Mouse (Mus musculus) limb, embryonic 13.5 days (tissue): ENCODE results near the gene Man2a2. TPM values are rescaled to one million over a fixed set of nuclear protein-coding genes. Genes with fewer than 3 reads are reported as not detected.
A peak's percentile ranks its signal among the peaks of the same experiment; 100 is the strongest.
"Not testable (repeated sequence)": the region's sequence is repeated elsewhere in the genome, so short reads cannot be mapped to it uniquely, and the experiment has no call there.

ENCODE experiments used
- ATAC-seq: fragments of 200-750 bp; cut with Nextera tagmentation; 2 replicates; pipeline ENCODE4 v1.8.0; 2017; ENCODE audit warnings: low read depth, moderate number of reproducible peaks, moderate TSS enrichment; ENCODE audit not compliant: low FRiP score
- H3K27ac ChIP-seq: fragments of 300-500 bp; sonication (generic); 2 replicates; pipeline ENCODE4 v1.5.1; 2015; ENCODE audit warnings: inconsistent platforms, mild to moderate bottlenecking, moderate library complexity
- H3K27me3 ChIP-seq: fragments of 300-500 bp; sonication (generic); 2 replicates; pipeline ENCODE4 v1.6.1; 2015; ENCODE audit warnings: mild to moderate bottlenecking, inconsistent platforms
- H3K36me3 ChIP-seq: fragments of 300-500 bp; sonication (generic); 2 replicates; pipeline ENCODE4 v1.6.1; 2015; ENCODE audit warnings: inconsistent platforms, mild to moderate bottlenecking, moderate library complexity
- H3K4me1 ChIP-seq: fragments of 300-500 bp; sonication (generic); 2 replicates; pipeline ENCODE4 v1.6.1; 2015; ENCODE audit warnings: inconsistent platforms
- H3K4me2 ChIP-seq: fragments of 300-500 bp; sonication (generic); replicated peaks from 2 replicates; pipeline ENCODE4 v1.6.1; 2015; ENCODE audit warnings: inconsistent platforms, mild to moderate bottlenecking, moderate library complexity
- H3K4me3 ChIP-seq: fragments of 300-500 bp; sonication (generic); 2 replicates; pipeline ENCODE4 v1.5.1; 2015; ENCODE audit warnings: moderate library complexity, mild to moderate bottlenecking, inconsistent platforms
- H3K9ac ChIP-seq: fragments of 300-500 bp; sonication (generic); 2 replicates; pipeline ENCODE4 v1.6.1; 2015; ENCODE audit warnings: mild to moderate bottlenecking, inconsistent platforms
- H3K9me3 ChIP-seq: fragments of 300-500 bp; sonication (generic); 2 replicates; pipeline ENCODE4 v1.6.1; 2016; ENCODE audit warnings: inconsistent platforms
- WGBS: fragments of 180-500 bp; shearing (Covaris S2); methylation state at CpG from one replicate; pipeline ENCODE4 v1.1.7; 2015; 5-methylcytosine and 5-hydroxymethylcytosine counted together
- polyA plus RNA-seq: library from polyadenylated mRNA; unstranded; fragments of >200 nt; fragmentation: Nextera tagmentation; extraction: Ambion mirVana; gene quantifications from 2 replicates; pipeline ENCODE4 v1.2.1, GENCODE M21; 2015

The Man2a2 gene
- polyA plus RNA-seq, 1 experiment from 2014 or later, result 24.4 TPM

DNA sequence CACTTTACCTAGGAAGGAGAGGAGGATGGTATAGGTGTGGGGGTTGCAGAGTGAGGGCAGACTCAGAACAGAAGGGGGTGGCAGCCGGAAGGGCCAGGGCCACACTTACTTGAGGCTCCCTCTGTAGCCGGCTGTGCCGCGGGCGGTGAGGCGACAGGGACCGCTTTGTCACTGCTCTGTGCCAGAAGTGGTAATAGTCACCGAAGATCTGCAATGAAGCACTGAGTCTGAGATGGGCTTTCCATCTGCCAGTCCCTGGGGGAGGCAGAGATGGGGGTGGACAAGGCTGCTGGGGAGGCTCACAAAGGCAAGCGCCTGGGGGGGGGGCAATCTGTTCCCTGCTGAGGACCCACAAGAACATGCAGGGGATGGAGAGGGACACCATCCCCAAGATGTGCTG lies 26.8 kb upstream of the Man2a2 start:
- H3K27ac ChIP-seq, result no peak overlapping the region
- ATAC-seq, result no peak
- H3K27me3 ChIP-seq, result no peaks in the 10 kb centered on the region
- 96% methylated on average over 9 of the region's 9 CpGs for WGBS
- peaks cover 49% of the 10 kb centered on the region for H3K36me3 ChIP-seq
- 0 out of 2 replicates have a peak overlapping the region, but pooled peaks have one; percentile 5 for H3K9ac ChIP-seq
- H3K4me2 ChIP-seq, result no peak overlapping the region
- H3K4me1 ChIP-seq, result peaks cover 32% of the 10 kb centered on the region
- H3K4me3 ChIP-seq, result no peak overlapping the region
- no peaks in the 10 kb centered on the region for H3K9me3 ChIP-seq

DNA sequence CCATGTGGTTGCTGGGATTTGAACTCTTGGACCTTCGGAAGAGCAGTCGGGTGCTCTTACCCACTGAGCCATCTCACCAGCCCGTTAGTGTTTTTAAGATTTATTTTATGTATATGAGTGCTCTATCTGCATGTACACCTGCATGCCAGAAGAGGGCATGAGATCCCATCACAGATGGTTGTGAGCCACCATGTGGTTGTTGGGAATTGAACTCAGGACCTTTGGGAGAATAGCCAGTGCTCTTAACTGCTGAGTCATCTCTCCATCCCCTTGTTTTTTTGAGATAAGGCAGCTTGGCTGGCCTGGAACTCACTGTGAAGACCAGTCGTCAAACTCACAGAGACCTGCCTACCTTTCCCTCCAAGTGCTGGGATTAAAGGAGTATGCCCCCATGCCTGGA lies 25.3 kb upstream of the Man2a2 start:
- H3K36me3 ChIP-seq, result peaks cover 65% of the 10 kb centered on the region
- not testable (repeated sequence) for H3K27me3 ChIP-seq, H3K9ac ChIP-seq, ATAC-seq, H3K4me2 ChIP-seq, H3K4me3 ChIP-seq, H3K9me3 ChIP-seq, H3K27ac ChIP-seq
- 90% methylated on average over 4 of the region's 4 CpGs for WGBS
- peaks cover 28% of the 10 kb centered on the region for H3K4me1 ChIP-seq

DNA sequence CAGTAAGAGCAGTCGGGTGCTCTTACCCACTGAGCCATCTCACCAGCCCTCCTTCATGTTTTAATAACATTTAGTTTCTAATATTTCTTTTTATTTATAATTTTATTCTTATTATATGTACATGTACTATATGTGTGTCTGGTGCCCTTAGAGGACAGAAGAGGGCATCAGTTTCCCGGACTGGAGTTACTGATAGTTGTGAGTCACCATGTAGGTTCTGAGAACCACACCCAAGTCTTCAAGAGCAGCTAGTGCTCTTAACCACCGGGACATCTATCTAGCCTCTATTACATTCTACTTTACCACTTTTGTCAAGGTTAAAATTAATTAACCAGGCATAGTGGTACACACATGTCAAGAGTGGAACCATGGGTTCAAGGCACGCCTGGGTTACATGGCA lies 23.4 kb upstream of the Man2a2 start:
- no peak for ATAC-seq
- H3K36me3 ChIP-seq, result peaks cover 83% of the 10 kb centered on the region

DNA sequence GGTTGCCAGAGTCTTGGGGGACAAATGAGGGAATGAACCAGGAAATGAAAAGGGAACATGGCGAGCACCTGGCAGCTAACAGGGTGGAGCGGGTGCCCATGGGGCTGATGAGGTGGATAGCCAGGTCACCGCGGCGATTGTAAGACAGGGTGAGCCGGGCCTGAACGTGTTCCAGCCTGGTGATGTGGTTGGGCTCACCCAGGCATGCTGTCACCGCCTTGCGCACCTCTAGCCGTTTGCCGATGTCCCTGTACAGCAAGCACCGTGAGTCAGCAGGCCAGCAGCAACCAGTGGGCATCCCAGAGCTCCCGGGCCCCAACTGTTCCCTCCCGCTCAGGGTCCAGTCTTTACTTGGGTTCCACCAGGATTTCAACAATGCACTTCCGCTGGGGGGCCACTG lies 20.9 kb upstream of the Man2a2 start:
- no peak for ATAC-seq
- WGBS, result 93% methylated on average over 15 of the region's 15 CpGs
- no peak overlapping the region for H3K9ac ChIP-seq

More for the DNA sequence above, 23.4 kb upstream of the Man2a2 start:
- H3K27me3 ChIP-seq, result no peaks in the 10 kb centered on the region
- WGBS, result 92% methylated on average over 4 of the region's 4 CpGs
- no peak overlapping the region for H3K4me2 ChIP-seq
- peaks cover 10% of the 10 kb centered on the region for H3K4me1 ChIP-seq
- no peak overlapping the region for H3K4me3 ChIP-seq
- H3K9me3 ChIP-seq, result no peaks in the 10 kb centered on the region
- H3K27ac ChIP-seq, result no peak overlapping the region
- H3K9ac ChIP-seq, result no peak overlapping the region

DNA sequence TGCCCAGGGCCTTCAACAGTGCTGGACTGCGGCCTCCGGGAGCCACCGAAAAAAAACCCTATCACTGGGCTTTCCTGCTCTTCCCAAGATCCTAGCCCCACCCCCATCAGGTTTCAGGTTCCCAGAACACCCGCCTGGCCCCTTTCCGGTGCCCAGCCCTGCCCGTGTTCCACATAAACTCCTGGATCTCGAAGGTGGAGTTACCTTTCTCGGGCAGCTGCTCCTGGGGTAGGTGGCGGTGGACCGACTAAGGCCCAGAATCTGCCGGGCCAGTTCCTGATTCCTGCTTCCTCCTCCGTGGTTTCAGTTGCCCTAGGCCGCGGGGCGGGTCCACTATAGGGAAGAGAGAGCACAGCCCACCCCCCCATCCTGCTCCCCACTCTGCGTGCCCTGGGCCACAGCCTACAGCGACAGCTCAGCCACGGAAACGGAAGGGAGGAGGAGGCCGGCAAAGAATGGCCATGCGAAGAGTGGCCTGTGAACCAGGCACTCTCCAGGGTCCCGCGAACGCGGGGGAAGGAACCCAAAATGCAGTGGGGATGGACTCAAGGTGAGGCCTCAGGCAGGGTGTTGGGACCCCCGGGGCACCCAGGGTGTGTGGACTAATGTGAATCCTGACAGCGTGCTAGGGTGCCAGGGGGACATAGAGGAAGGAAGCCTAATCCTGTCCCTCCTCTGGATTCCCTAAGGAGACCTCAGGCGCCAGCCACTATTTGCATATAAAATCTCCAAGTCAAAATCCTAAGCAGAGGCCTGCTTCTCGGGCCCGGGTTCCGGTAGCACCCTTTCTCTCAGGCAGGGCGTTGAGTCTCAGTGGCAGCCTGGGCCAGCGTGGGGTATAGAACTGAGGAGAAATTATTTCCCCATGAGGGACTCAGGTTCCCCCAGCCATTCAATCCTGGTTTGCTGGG lies 16.7 kb upstream of the Man2a2 start, which contains the start of gene Fes:
Gene Fes (minus strand): TSS at position 314 of the 911 bp plus-strand sequence.
- 6% methylated on average over 33 of the region's 33 CpGs for WGBS
- peak within 1 kb of the TSS; percentile 72 for H3K9ac ChIP-seq
- ATAC-seq, result peak; percentile 18

More for the DNA sequence above, 20.9 kb upstream of the Man2a2 start:
- Histone ChIP-seq H3K27me3 (no peaks in the 10 kb centered on the region), H3K4me3 (no peak overlapping the region), H3K27ac (no peak overlapping the region), H3K4me2 (no peak overlapping the region), H3K36me3 (peaks cover 75% of the 10 kb centered on the region), H3K4me1 (peaks cover 19% of the 10 kb centered on the region), H3K9me3 (no peaks in the 10 kb centered on the region)

DNA sequence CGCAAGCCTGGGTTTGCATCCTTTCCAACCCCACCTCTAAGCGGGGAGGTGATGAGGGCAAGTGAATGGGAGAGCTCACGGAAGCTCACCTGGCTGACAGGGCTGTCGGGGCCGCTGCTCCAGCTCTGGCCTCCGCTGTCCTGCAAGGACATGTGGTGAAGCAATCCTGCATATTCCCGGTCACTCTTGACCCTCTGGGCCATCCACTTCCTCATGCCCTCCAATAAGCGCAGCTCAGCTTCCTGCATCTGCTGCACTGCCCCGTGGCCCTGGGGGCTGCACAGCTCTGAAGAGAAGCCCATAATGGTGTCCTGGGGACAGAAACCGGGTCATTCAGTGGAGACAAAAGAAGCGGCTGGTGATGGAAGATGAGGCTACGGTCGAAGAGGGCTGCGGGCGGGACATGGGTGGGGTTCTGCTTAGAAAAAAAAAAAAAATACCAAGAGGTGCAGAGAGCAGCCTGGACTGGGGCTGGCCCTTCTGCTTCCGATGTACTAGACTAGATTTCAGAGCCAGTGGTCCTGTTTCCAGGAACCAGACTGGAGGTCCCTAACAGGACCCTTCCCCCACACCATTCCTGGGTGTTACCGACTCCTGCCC lies 16.0 kb upstream of the Man2a2 start:
- peaks cover 31% of the 10 kb centered on the region for H3K4me1 ChIP-seq
- peaks cover 42% of the 10 kb centered on the region for H3K36me3 ChIP-seq
- 40% methylated on average over 17 of the region's 17 CpGs for WGBS
- H3K9me3 ChIP-seq, result no peaks in the 10 kb centered on the region
- peaks cover 7% of the 10 kb centered on the region; the same call in 1 of the 2 replicates for H3K27me3 ChIP-seq
- H3K9ac ChIP-seq, result peak overlapping the region; percentile 72
- peak overlapping the region; percentile 64 for H3K27ac ChIP-seq
- peak overlapping the region; percentile 44 for H3K4me3 ChIP-seq
- H3K4me2 ChIP-seq, result peak overlapping the region; percentile 72
- peak; percentile 29; the same call in 1 of the 2 replicates for ATAC-seq

More for the DNA sequence above, 16.7 kb upstream of the Man2a2 start, which contains the start of gene Fes:
- peak within 1 kb of the TSS; percentile 64 for H3K27ac ChIP-seq
- no peaks in the 10 kb centered on the region for H3K9me3 ChIP-seq
- H3K4me3 ChIP-seq, result peak within 1 kb of the TSS; percentile 44
- H3K4me2 ChIP-seq, result peak within 1 kb of the TSS; percentile 72
- H3K36me3 ChIP-seq, result peaks cover 42% of the 10 kb centered on the region
- H3K27me3 ChIP-seq, result no peaks in the 10 kb centered on the region
- peaks cover 28% of the 10 kb centered on the region for H3K4me1 ChIP-seq

DNA sequence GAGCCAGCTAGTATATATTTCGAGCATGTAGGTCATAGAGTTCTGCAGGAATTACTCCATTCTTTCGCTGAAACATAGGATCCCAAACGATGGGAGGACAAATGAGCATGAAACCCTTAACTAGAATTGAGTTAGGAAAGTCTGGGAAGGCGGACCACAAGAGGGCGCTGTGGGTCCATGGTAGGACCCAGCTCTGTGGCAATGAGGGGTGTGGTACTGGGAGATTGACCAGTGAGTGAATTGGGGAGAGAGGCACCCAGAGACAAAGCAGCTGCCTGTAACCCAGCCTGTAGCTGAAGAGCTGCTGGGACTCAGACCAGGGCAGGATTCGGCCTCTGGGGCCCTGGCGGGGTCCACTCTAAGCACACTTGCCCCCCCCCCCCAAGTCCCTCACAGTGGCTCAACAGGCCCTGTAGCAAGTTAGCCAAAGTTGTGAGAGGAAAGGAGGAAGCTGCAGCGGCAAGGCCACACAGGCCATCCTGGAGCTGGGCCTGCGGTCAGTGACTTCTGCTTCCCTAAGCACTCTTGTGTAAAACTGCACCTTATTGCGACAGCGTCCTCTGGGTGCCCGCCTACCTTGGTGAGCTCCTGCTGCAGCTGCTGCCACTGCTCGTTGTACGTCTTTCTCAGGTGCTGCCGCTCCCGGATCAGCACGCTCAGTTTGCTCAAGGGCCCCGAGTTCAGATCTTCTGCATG lies 15.2 kb upstream of the Man2a2 start:
- peak; percentile 65 for ATAC-seq
- peak overlapping the region; percentile 72 for H3K9ac ChIP-seq
- H3K27me3 ChIP-seq, result peaks cover 7% of the 10 kb centered on the region; the same call in 1 of the 2 replicates
- no peaks in the 10 kb centered on the region for H3K9me3 ChIP-seq
- peak overlapping the region; percentile 72 for H3K4me2 ChIP-seq
- peaks cover 31% of the 10 kb centered on the region for H3K4me1 ChIP-seq
- H3K4me3 ChIP-seq, result peak overlapping the region; percentile 44
- peak overlapping the region; percentile 64; the same call in 1 of the 2 replicates for H3K27ac ChIP-seq
- WGBS, result 40% methylated on average over 18 of the region's 18 CpGs
- H3K36me3 ChIP-seq, result peaks cover 40% of the 10 kb centered on the region

DNA sequence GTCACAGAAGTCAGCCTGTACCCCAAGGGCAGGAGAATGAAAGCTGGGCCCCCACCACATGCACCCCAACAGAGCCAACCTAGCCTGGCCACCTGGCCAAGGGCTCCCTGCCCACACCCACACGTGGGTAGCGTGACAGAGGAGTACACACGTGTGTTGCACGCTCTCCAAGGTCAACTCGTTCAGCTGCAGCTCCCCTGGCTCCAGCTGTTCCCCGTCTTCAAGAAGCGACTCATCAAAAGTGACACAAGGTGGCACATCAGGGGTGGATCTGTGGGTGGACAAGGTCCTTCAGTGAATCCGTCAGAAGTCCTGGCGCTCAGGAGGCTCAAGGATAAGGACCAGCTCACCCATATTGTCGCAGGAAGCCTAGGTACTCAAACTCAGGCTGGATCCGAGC lies 11.7 kb upstream of the Man2a2 start:
- Histone ChIP-seq H3K36me3 (peaks cover 39% of the 10 kb centered on the region), H3K9me3 (no peaks in the 10 kb centered on the region), H3K9ac (no peak overlapping the region), H3K4me3 (no peak overlapping the region), H3K4me2 (no peak overlapping the region), H3K4me1 (peaks cover 20% of the 10 kb centered on the region), H3K27me3 (peaks cover 7% of the 10 kb centered on the region; the same call in 1 of the 2 replicates), H3K27ac (no peak overlapping the region)
- WGBS, result 76% methylated on average over 11 of the region's 11 CpGs
- ATAC-seq, result no peak

DNA sequence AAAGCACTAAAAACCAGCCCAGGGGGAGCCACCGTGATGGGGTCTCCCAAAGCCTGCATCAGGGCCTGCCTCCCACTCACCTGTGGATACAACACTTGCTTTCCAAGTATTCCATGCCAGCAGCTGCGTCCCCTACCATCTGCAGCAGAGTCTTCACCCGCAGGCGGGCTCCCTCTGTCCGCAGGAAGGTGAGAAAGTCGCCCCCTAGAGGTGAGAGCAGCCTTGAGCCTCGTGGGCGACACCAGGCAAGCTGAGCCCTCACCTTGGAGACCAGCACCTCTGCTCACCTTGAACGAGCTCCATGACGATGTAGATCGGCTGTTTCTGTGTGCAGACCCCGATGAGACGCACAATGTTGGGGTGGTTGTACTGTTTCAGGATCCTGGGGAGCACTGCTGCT lies 8.4 kb upstream of the Man2a2 start:
- H3K27ac ChIP-seq, result no peak overlapping the region
- H3K4me3 ChIP-seq, result no peak overlapping the region
- H3K4me1 ChIP-seq, result peaks cover 3% of the 10 kb centered on the region; the same call in 1 of the 2 replicates
- no peak overlapping the region for H3K9ac ChIP-seq
- H3K36me3 ChIP-seq, result peaks cover 39% of the 10 kb centered on the region
- peaks cover 7% of the 10 kb centered on the region; the same call in 1 of the 2 replicates for H3K27me3 ChIP-seq
- WGBS, result 62% methylated on average over 13 of the region's 13 CpGs
- no peaks in the 10 kb centered on the region for H3K9me3 ChIP-seq
- ATAC-seq, result no peak
- H3K4me2 ChIP-seq, result no peak overlapping the region

DNA sequence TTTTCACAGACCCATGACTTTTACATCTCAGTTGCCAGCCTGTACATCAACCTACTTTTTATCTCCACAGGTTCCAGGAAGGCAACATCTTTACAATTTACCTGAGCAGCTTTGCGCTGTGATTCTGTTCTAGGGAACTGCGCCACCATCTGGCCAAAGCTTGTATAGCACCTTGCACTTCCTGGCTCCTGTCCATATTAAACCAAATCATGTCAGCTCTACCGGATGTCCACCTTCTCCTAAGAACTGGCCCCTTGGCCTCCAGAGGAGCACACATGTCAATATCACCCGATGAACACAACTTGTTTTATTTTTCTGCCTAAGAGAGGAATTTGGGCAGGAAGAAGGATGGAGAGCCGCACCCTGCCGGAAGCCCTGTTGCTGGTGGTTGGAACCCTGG lies 6.3 kb upstream of the Man2a2 start:
- Histone ChIP-seq H3K9ac (no peak overlapping the region), H3K4me2 (no peak overlapping the region), H3K36me3 (peaks cover 30% of the 10 kb centered on the region), H3K27ac (no peak overlapping the region), H3K9me3 (no peaks in the 10 kb centered on the region), H3K27me3 (peaks cover 4% of the 10 kb centered on the region; the same call in 1 of the 2 replicates), H3K4me1 (0 out of 2 replicates have a peak, but pooled peaks cover under 1% of the 10 kb centered on the region), H3K4me3 (no peak overlapping the region)
- 37% methylated on average over 6 of the region's 6 CpGs for WGBS
- ATAC-seq, result no peak

DNA sequence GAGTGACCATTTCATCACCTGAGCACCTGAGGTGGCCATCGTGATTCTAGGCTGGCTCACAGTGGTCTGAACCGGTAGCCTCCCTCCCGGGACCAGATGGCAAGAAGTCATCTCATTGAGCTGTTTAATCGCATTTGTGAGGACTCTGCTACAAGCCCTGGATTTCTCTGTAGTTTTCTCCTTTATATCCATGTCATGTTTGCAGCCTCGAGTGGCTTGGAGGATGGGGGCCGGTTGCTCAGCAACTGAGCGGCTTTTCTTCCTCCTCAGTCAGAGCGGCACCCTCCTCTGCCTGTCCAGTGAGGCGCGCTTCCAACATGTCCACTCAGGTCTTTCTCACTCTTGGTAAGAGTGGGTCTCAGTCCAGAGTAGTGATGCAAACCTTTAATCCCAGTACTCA lies 5.0 kb upstream of the Man2a2 start:
- no peak overlapping the region for H3K4me2 ChIP-seq
- 87% methylated on average over 10 of the region's 10 CpGs for WGBS
- ATAC-seq, result no peak
- no peaks in the 10 kb centered on the region for H3K4me1 ChIP-seq
- no peaks in the 10 kb centered on the region for H3K27me3 ChIP-seq
- H3K27ac ChIP-seq, result no peak overlapping the region
- H3K9me3 ChIP-seq, result no peaks in the 10 kb centered on the region
- H3K9ac ChIP-seq, result no peak overlapping the region
- peaks cover 20% of the 10 kb centered on the region for H3K36me3 ChIP-seq
- no peak overlapping the region for H3K4me3 ChIP-seq
